ENCODE assay signal across 24 mouse cellular contexts in genomic region chr17:10304001-10304400, GRCm38 (mm10). TPM values are rescaled to one million over a fixed set of nuclear protein-coding genes. Genes with fewer than 3 reads are reported as not detected.
A peak's percentile ranks its signal among the peaks of the same experiment; 100 is the strongest.
DNase-seq lines count a peak whose midpoint lies in the region; ATAC-seq and TF ChIP-seq lines count a peak whose summit lies in the region.
"Had no signal": no experiment of that assay in that cellular context is flagged by ENCODE, and none has a peak within 500 bp of the region (broad histone marks: within the 10 kb centered on the region; RNA-seq: fewer than 3 reads in every experiment).

No protein-coding gene starts in this region.

- intact Hi-C loops in heart, postnatal 25 days (cut with DNase I) = loop anchor here (10.0 kb wide), 1 partner anchor 49 kb away; no protein-coding TSS in a partner anchor

- no peak for TF ChIP-seq CTCF in heart, postnatal 0 days (IDR thresholded peaks at IDR 0.05; ENCODE audit: low read depth)
- TF ChIP-seq CTCF in lung, postnatal 0 days (IDR thresholded peaks at IDR 0.05) = no peak

- no peak overlapping the region for H3K27ac ChIP-seq in heart, embryonic 11.5 days (ENCODE audit: low read depth, low read length)
- peak overlapping the region; percentile 65 for H3K27ac ChIP-seq in heart, postnatal 0 days (ENCODE audit: low read depth)
- no peak overlapping the region for H3K27ac ChIP-seq in lung, postnatal 0 days (ENCODE audit: low read length)
- H3K27ac ChIP-seq: embryonic facial prominence, embryonic 10.5 days; kidney, embryonic 15.5 days; limb, embryonic 13.5 days; liver, embryonic 14.5 days; neural tube, embryonic 12.5 days had no signal

- H3K4me2 ChIP-seq in heart, embryonic 11.5 days = peak overlapping the region; percentile 5; the same call in 1 of the 2 replicates
- H3K4me2 ChIP-seq in heart, postnatal 0 days (ENCODE audit: low read depth, low read length) = peak overlapping the region; percentile 49
- H3K4me2 ChIP-seq in lung, postnatal 0 days (replicated peaks; ENCODE audit: low read depth, low read length) = 0 out of 2 replicates have a peak overlapping the region, but pooled peaks have one; percentile 1
- H3K4me2 ChIP-seq: kidney, embryonic 15.5 days; limb, embryonic 13.5 days; lung, embryonic 14.5 days; neural tube, embryonic 12.5 days had no signal

- no peak overlapping the region for H3K9ac ChIP-seq in heart, embryonic 11.5 days (ENCODE audit: low read depth, low read length)
- H3K9ac ChIP-seq in heart, postnatal 0 days (replicated peaks; ENCODE audit: low read depth, low read length) = peak overlapping the region; percentile 19; the same call in 1 of the 2 replicates
- no peak overlapping the region for H3K9ac ChIP-seq in lung, postnatal 0 days (replicated peaks; ENCODE audit: low read depth)
- H3K9ac ChIP-seq: kidney, embryonic 15.5 days; limb, embryonic 13.5 days; liver, embryonic 14.5 days; lung, embryonic 14.5 days; neural tube, embryonic 12.5 days had no signal

- H3K9me3 ChIP-seq in heart, embryonic 11.5 days (replicated peaks; ENCODE audit: control insufficient read depth, low read length) = no peaks in the 10 kb centered on the region
- no peaks in the 10 kb centered on the region for H3K9me3 ChIP-seq in heart, postnatal 0 days (replicated peaks; ENCODE audit: control insufficient read depth, low read length)
- H3K9me3 ChIP-seq in lung, postnatal 0 days (ENCODE audit: low read length) = no peaks in the 10 kb centered on the region
- H3K9me3 ChIP-seq: embryonic facial prominence, embryonic 10.5 days; G1E; kidney, embryonic 15.5 days; limb, embryonic 13.5 days; neural tube, embryonic 12.5 days had no signal

- 0 out of 2 replicates have a peak, but pooled peaks cover 3% of the 10 kb centered on the region for H3K4me1 ChIP-seq in heart, embryonic 11.5 days (ENCODE audit: control insufficient read depth, insufficient read depth, low read length)
- peaks cover 22% of the 10 kb centered on the region for H3K4me1 ChIP-seq in heart, postnatal 0 days (ENCODE audit: control insufficient read depth, insufficient read depth)
- peaks cover 11% of the 10 kb centered on the region for H3K4me1 ChIP-seq in lung, postnatal 0 days (ENCODE audit: insufficient read depth, low read depth, low read length)

- H3K27me3 ChIP-seq in heart, embryonic 11.5 days (ENCODE audit: control insufficient read depth, insufficient read depth, low read length) = no peaks in the 10 kb centered on the region
- no peaks in the 10 kb centered on the region for H3K27me3 ChIP-seq in heart, postnatal 0 days (ENCODE audit: control insufficient read depth, insufficient read depth, low read length)
- H3K27me3 ChIP-seq in lung, postnatal 0 days (replicated peaks; ENCODE audit: insufficient read depth, low read length) = no peaks in the 10 kb centered on the region
- H3K27me3 ChIP-seq: CH12.LX; kidney, embryonic 15.5 days; limb, embryonic 13.5 days; neural tube, embryonic 12.5 days; Patski had no signal

- no peak overlapping the region for H3K4me3 ChIP-seq in heart, embryonic 11.5 days (ENCODE audit: low read depth, low read length)
- H3K4me3 ChIP-seq in heart, postnatal 0 days (ENCODE audit: low read depth, low read length) = peak overlapping the region; percentile 12
- no peak overlapping the region for H3K4me3 ChIP-seq in lung, postnatal 0 days (ENCODE audit: low read depth, low read length)
- H3K4me3 ChIP-seq: embryonic facial prominence, embryonic 10.5 days; kidney, embryonic 15.5 days; limb, embryonic 13.5 days; neural tube, embryonic 12.5 days had no signal

- H3K36me3 ChIP-seq in heart, embryonic 11.5 days (ENCODE audit: control insufficient read depth, insufficient read depth, low read length) = no peaks in the 10 kb centered on the region
- H3K36me3 ChIP-seq in heart, postnatal 0 days (replicated peaks; ENCODE audit: control insufficient read depth, insufficient read depth, low read length) = no peaks in the 10 kb centered on the region
- H3K36me3 ChIP-seq in lung, postnatal 0 days (ENCODE audit: insufficient read depth, low read length) = no peaks in the 10 kb centered on the region
- H3K36me3 ChIP-seq: embryonic facial prominence, embryonic 10.5 days; kidney, embryonic 15.5 days; limb, embryonic 13.5 days; neural tube, embryonic 12.5 days had no signal

- ATAC-seq in heart, embryonic 11.5 days (replicated peaks; ENCODE audit: insufficient number of reproducible peaks, low FRiP score, low TSS enrichment) = no peak
- ATAC-seq in heart, postnatal 0 days (ENCODE audit: insufficient read depth, low read depth) = no peak
- no peak for ATAC-seq in lung, postnatal 0 days
- 0 out of 2 replicates have a peak, but pooled peaks have one; percentile 21 for ATAC-seq in megakaryocyte-erythroid progenitor cell, adult 5-6 weeks (replicated peaks; ENCODE audit: low FRiP score, low TSS enrichment, poor library complexity, severe bottlenecking)
- ATAC-seq: Patski had no signal

- no peak for DNase-seq in heart, adult 8-10 months (ENCODE audit: low spot score)
- DNase-seq in heart, postnatal 0 days (ENCODE audit: low spot score) = no peak
- no peak for DNase-seq in heart, postnatal 25 days (ENCODE audit: low spot score)
- DNase-seq in lung, postnatal 0 days (ENCODE audit: low spot score) = no peak
- no peak for DNase-seq in lung, postnatal 4 days
- DNase-seq in spleen, postnatal 14 days (ENCODE audit: low spot score in 2 of 2) = no peak
- DNase-seq: adrenal gland, postnatal 36 days; B cell, adult 2 months; cerebellum, adult 9-11 months; kidney, adult 11 months; kidney, postnatal 36 days; lung, embryonic 14.5 days; lung, postnatal 36 days; thymus, postnatal 14 days had no signal

- no peak for TF ChIP-seq EP300 in heart, postnatal 0 days (IDR thresholded peaks at IDR 0.05; ENCODE audit: low read depth)
- TF ChIP-seq EP300 in lung, postnatal 0 days (IDR thresholded peaks at IDR 0.05) = no peak

RNA-seq across cellular contexts. Expression of gene Qk, which starts 15.7 kb away (rescaled TPM):
- 52.6 and 60.6 TPM in 2 replicates for polyA plus RNA-seq in heart, embryonic 11.5 days (2014; fragmentation: Nextera tagmentation; extraction: Ambion mirVana)
- 100 to 1,000 TPM; 453 to 510 (median 503) TPM for total RNA-seq in heart, adult 8-10 months (2022)
- 359 and 460 TPM in 2 replicates for total RNA-seq in heart, postnatal 0 days (2014; rRNA removed; ENCODE audit: low replicate concordance)
- 47.6 and 54.8 TPM in 2 replicates for polyA plus RNA-seq in heart, postnatal 0 days (2015; fragmentation: Nextera tagmentation; extraction: Ambion mirVana)
- 100 to 1,000 TPM; 444 to 447 TPM for total RNA-seq in heart, postnatal 25 days (2021)
- polyA plus RNA-seq in lung, postnatal 0 days (2015; fragmentation: Nextera tagmentation; extraction: Ambion mirVana) = 60.2 and 67.9 TPM in 2 replicates
- total RNA-seq in megakaryocyte-erythroid progenitor cell, adult 5-6 weeks (2014; fragmentation: Nextera tagmentation) = 78.7 and 96.3 TPM in 2 replicates
- 57.6 and 59.9 TPM in 2 replicates for total RNA-seq in megakaryocyte-erythroid progenitor cell, adult 5-6 weeks (2017)
